Mouse (Mus musculus) liver, embryonic 14.5 days (tissue): ENCODE data around the gene Plch1.

Source experiments
- CTCF ChIP-seq: IDR thresholded peaks from 2 replicates; pipeline ENCODE4 v1.5.1; 2016; ENCODE audit warnings: antibody characterized with exemption, low read depth, control low read depth
- EP300 ChIP-seq: IDR thresholded peaks from 2 replicates; pipeline ENCODE4 v1.6.1; 2016; ENCODE audit warnings: antibody characterized with exemption, low read depth

- TF ChIP-seq CTCF: no peak
- no peak for TF ChIP-seq EP300
Observed at GRCm38 (mm10) chr3:63905241-63905640, 6.0 kb upstream of the Plch1 start.
